Mouse (Mus musculus) ES-Bruce4 (cell line): ENCODE results near the gene Kansl1l.

Source experiments
- CTCF ChIP-seq: IDR thresholded peaks from one replicate; pipeline ENCODE4 v1.8.1; 2011; ENCODE audit warnings: low read depth, low read length
- EP300 ChIP-seq: IDR thresholded peaks from 2 replicates; pipeline ENCODE4 v1.6.1; 2011; ENCODE audit warnings: low read depth, low read length; ENCODE audit not compliant: insufficient read depth
- POLR2A ChIP-seq: IDR thresholded peaks from one replicate; pipeline ENCODE4 v1.8.1; 2011; ENCODE audit warnings: low read length; ENCODE audit not compliant: insufficient read depth

DNA sequence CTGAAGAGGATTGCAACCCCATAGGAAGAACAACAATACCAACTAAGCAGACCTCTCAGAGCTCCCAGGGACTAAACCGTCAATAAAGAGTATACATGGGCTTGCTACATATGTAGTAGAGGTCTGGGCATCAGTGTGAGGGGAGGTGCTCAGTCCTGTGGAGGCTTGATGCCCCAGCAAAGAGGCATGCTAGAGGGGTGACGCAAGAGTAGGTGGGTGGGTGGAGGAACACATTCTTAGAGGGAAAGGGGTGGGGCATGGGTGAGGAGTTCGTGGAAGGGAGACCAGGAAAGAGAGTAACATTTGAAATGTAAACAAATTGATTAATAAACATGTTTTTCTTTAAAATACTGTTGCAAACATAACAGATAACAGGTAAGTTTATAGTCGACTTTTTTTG lies 36.3 kb downstream of the Kansl1l start:
- TF ChIP-seq CTCF (no peak), POLR2A (no peak), EP300 (no peak)
